In genomic region chr11:76846011-76846877, GRCm38 (mm10) we compare ENCODE assay signal across 9 mouse cellular contexts. TPM values are rescaled to one million over a fixed set of nuclear protein-coding genes. Genes with fewer than 3 reads are reported as not detected.
DNase-seq lines count a peak whose midpoint lies in the region; ATAC-seq lines count a peak whose summit lies in the region.
"Had no signal": no experiment of that assay in that cellular context is flagged by ENCODE, and none has a peak within 500 bp of the region (broad histone marks: within the 10 kb centered on the region; RNA-seq: fewer than 3 reads in every experiment).

No protein-coding gene starts in this region.

- H3K9ac ChIP-seq in embryonic facial prominence, embryonic 14.5 days (ENCODE audit: low read depth, low read length) = peak overlapping the region; percentile 88
- H3K9ac ChIP-seq in hindbrain, embryonic 12.5 days = peak overlapping the region; percentile 93
- H3K9ac ChIP-seq in limb, embryonic 15.5 days = peak overlapping the region; percentile 77
- peak overlapping the region; percentile 95 for H3K9ac ChIP-seq in midbrain, embryonic 16.5 days (ENCODE audit: low read depth, low read length)

- ATAC-seq in cerebellum, adult (ENCODE audit: insufficient number of reproducible peaks, low FRiP score, low TSS enrichment) = peak; percentile 52; the same call in 1 of the 2 replicates
- peak; percentile 75 for ATAC-seq in embryonic facial prominence, embryonic 14.5 days (ENCODE audit: low read depth)
- peak; percentile 75 for ATAC-seq in hindbrain, embryonic 12.5 days (ENCODE audit: low FRiP score)
- ATAC-seq in limb, embryonic 15.5 days (ENCODE audit: insufficient number of reproducible peaks, low FRiP score, low TSS enrichment, low read depth) = peak; percentile 38; the same call in 1 of the 2 replicates
- peak; percentile 88 for ATAC-seq in midbrain, embryonic 16.5 days

- WGBS in embryonic facial prominence, embryonic 14.5 days = under 1% methylated on average over 38 of the region's 90 CpGs
- under 1% methylated on average over 84 of the region's 90 CpGs for WGBS in hindbrain, embryonic 12.5 days
- under 1% methylated on average over 90 of the region's 90 CpGs for WGBS in limb, embryonic 15.5 days
- WGBS in midbrain, embryonic 16.5 days = under 1% methylated on average over 89 of the region's 90 CpGs

- H3K36me3 ChIP-seq in embryonic facial prominence, embryonic 14.5 days (ENCODE audit: control insufficient read depth, insufficient read depth, low read length) = no peaks in the 10 kb centered on the region
- no peaks in the 10 kb centered on the region for H3K36me3 ChIP-seq in hindbrain, embryonic 12.5 days
- no peaks in the 10 kb centered on the region for H3K36me3 ChIP-seq in limb, embryonic 15.5 days
- no peaks in the 10 kb centered on the region for H3K36me3 ChIP-seq in midbrain, embryonic 16.5 days (ENCODE audit: control insufficient read depth, insufficient read depth, low read length)

- peak overlapping the region; percentile 87 for H3K4me3 ChIP-seq in embryonic facial prominence, embryonic 14.5 days (ENCODE audit: low read depth, low read length)
- peak overlapping the region; percentile 94 for H3K4me3 ChIP-seq in hindbrain, embryonic 12.5 days
- peak overlapping the region; percentile 87 for H3K4me3 ChIP-seq in limb, embryonic 15.5 days
- peak overlapping the region; percentile 98 for H3K4me3 ChIP-seq in midbrain, embryonic 16.5 days (ENCODE audit: low read depth, low read length)

- H3K4me1 ChIP-seq in embryonic facial prominence, embryonic 14.5 days (ENCODE audit: control insufficient read depth, insufficient read depth, low read length) = peaks cover 20% of the 10 kb centered on the region
- peaks cover 36% of the 10 kb centered on the region for H3K4me1 ChIP-seq in hindbrain, embryonic 12.5 days
- H3K4me1 ChIP-seq in limb, embryonic 15.5 days = peaks cover 27% of the 10 kb centered on the region
- H3K4me1 ChIP-seq in midbrain, embryonic 16.5 days (ENCODE audit: control insufficient read depth, insufficient read depth, low read length) = peaks cover 37% of the 10 kb centered on the region

- H3K9me3 ChIP-seq in embryonic facial prominence, embryonic 14.5 days (ENCODE audit: control insufficient read depth, low read length) = no peaks in the 10 kb centered on the region
- no peaks in the 10 kb centered on the region for H3K9me3 ChIP-seq in hindbrain, embryonic 12.5 days (replicated peaks)
- no peaks in the 10 kb centered on the region for H3K9me3 ChIP-seq in limb, embryonic 15.5 days
- H3K9me3 ChIP-seq in midbrain, embryonic 16.5 days (replicated peaks; ENCODE audit: control insufficient read depth, low read length, poor library complexity, severe bottlenecking) = no peaks in the 10 kb centered on the region

- H3K4me2 ChIP-seq in embryonic facial prominence, embryonic 14.5 days (ENCODE audit: low read depth, low read length) = peak overlapping the region; percentile 84
- H3K4me2 ChIP-seq in hindbrain, embryonic 12.5 days (replicated peaks) = peak overlapping the region; percentile 76
- H3K4me2 ChIP-seq in limb, embryonic 15.5 days = peak overlapping the region; percentile 94
- peak overlapping the region; percentile 68 for H3K4me2 ChIP-seq in midbrain, embryonic 16.5 days (ENCODE audit: low read length)

- DNase-seq in cerebellum, adult 11 months = no peak
- DNase-seq in adrenal gland, adult 2 months = peak; percentile 58
- DNase-seq in embryonic facial prominence, embryonic 14.5 days (ENCODE audit: low spot score) = no peak
- DNase-seq in thymus, adult 18-20 months = peak; percentile 3 to 5

- peak overlapping the region; percentile 80 for H3K27ac ChIP-seq in embryonic facial prominence, embryonic 14.5 days (replicated peaks; ENCODE audit: low read depth, low read length)
- peak overlapping the region; percentile 94 for H3K27ac ChIP-seq in hindbrain, embryonic 12.5 days
- H3K27ac ChIP-seq in limb, embryonic 15.5 days = peak overlapping the region; percentile 84
- H3K27ac ChIP-seq in midbrain, embryonic 16.5 days (ENCODE audit: low read length) = peak overlapping the region; percentile 89

- H3K27me3 ChIP-seq in embryonic facial prominence, embryonic 14.5 days (replicated peaks; ENCODE audit: control insufficient read depth, insufficient read depth, low read length) = no peaks in the 10 kb centered on the region
- no peaks in the 10 kb centered on the region for H3K27me3 ChIP-seq in hindbrain, embryonic 12.5 days
- H3K27me3 ChIP-seq in limb, embryonic 15.5 days = no peaks in the 10 kb centered on the region
- H3K27me3 ChIP-seq in midbrain, embryonic 16.5 days (ENCODE audit: control insufficient read depth, insufficient read depth, low read depth, low read length) = no peaks in the 10 kb centered on the region

RNA-seq across cellular contexts. Expression of gene Cpd, which starts 0.6 kb away (rescaled TPM):
- total RNA-seq in adrenal gland, adult 2 months (2021) = 10 to 100 TPM; 34.0 to 37.4 TPM
- polyA plus RNA-seq in adrenal gland, adult 2 months (2012; rRNA removed) = 14.1 and 15.1 TPM in 2 replicates
- 22.7 and 23.2 TPM in 2 replicates for polyA plus RNA-seq in embryonic facial prominence, embryonic 14.5 days (2014; fragmentation: Nextera tagmentation; extraction: Ambion mirVana)
- polyA plus RNA-seq in hindbrain, embryonic 12.5 days (2016; fragmentation: Nextera tagmentation; extraction: Ambion mirVana) = 15.4 and 15.6 TPM in 2 replicates
- 9.6 and 11.3 TPM in 2 replicates for polyA plus RNA-seq in limb, embryonic 15.5 days (2015; fragmentation: Nextera tagmentation; extraction: Ambion mirVana)
- polyA plus RNA-seq in midbrain, embryonic 16.5 days (2015; fragmentation: Nextera tagmentation; extraction: Ambion mirVana) = 6.1 and 6.2 TPM in 2 replicates

RNA-seq across cellular contexts. Expression of gene Tmigd1, which starts 55.7 kb away (rescaled TPM):
- under 1 TPM; 0.41 to 0.63 TPM for total RNA-seq in adrenal gland, adult 2 months (2021)
- not detected in 2 replicates for polyA plus RNA-seq in adrenal gland, adult 2 months (2012; rRNA removed)
- polyA plus RNA-seq in embryonic facial prominence, embryonic 14.5 days (2014; fragmentation: Nextera tagmentation; extraction: Ambion mirVana) = 0.62 and 1.5 TPM in 2 replicates
- polyA plus RNA-seq in hindbrain, embryonic 12.5 days (2016; fragmentation: Nextera tagmentation; extraction: Ambion mirVana) = 0.21 TPM in 1 of 2 replicates, not detected in the other
- polyA plus RNA-seq in limb, embryonic 15.5 days (2015; fragmentation: Nextera tagmentation; extraction: Ambion mirVana) = 2.9 and 3.3 TPM in 2 replicates
- not detected in 2 replicates for polyA plus RNA-seq in midbrain, embryonic 16.5 days (2015; fragmentation: Nextera tagmentation; extraction: Ambion mirVana)
- total RNA-seq: layer of hippocampus, postnatal 14 days had no signal

Comparison
In these comparisons a context has a peak if more than half of its experiments do, and no peak if none do; other contexts are left out.
1. ATAC-seq: peak in every context shown above with its lines; median percentile 88 in midbrain, embryonic 16.5 days; 75 in embryonic facial prominence, embryonic 14.5 days; 75 in hindbrain, embryonic 12.5 days; 52 in cerebellum, adult; 38 in limb, embryonic 15.5 days.
2. DNase-seq: peak in adrenal gland, adult 2 months (single experiment) and thymus, adult 18-20 months (2 of 2); none in cerebellum, adult 11 months (single experiment) and embryonic facial prominence, embryonic 14.5 days (single experiment).
3. Peak in every context shown above with its lines, with median percentiles within 50 percentile points of each other: H3K27ac ChIP-seq, H3K4me2 ChIP-seq, H3K4me3 ChIP-seq and H3K9ac ChIP-seq.